Mouse (Mus musculus): ENCODE results near the gene Kif21b. TPM values are rescaled to one million over a fixed set of nuclear protein-coding genes. Genes with fewer than 3 reads are reported as not detected.

The Kif21b gene
- polyA plus RNA-seq, 1 experiment: 40.5 TPM

DNA sequence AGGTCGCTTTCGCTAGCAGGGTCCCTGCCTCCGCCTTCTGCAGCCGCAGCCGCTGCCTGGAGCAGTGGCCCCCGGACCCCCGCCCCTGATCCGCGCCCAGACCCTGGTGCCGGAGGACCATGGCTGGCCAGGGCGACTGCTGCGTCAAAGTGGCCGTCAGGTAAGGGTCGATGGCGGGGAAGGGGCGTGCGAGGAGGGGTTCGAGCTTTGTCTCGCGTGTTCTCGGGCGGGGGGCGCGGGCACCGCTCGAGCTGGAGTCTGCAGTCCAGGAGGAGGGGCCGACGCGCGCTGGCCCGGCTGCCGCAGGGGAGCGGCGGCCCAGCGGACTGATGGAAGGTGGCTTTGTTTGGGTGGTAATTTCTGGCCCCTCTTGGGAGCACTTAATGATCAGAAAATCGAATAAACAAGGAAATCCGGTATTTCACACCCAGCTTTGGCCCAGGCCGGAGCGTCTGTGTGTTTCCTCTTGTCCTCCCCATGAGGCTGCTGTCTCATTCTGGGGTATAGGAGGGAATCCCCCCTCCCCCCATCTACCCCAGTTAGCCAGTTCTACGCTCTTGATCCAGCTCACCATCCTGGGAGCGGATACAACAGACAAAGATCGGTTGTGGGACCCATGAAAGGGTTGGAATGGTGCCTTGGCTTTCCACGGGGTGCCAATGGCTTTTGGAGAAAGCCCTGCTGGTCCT is 558 bp downstream of the Kif21b start:
- TF ChIP-seq POLR2A (IDR thresholded peaks at IDR 0.05; ENCODE audit: borderline replicate concordance, control insufficient read depth, low read depth, low read length): no peak
- no peak for TF ChIP-seq CTCF (IDR thresholded peaks at IDR 0.05; ENCODE audit: control insufficient read depth, insufficient read depth, low read length)
- under 1% methylated on average over 43 of the region's 43 CpGs for WGBS
- Histone ChIP-seq H3K4me3 (replicated peaks; ENCODE audit: control insufficient read depth, low read depth, low read length) (peak overlapping the region; percentile 74), H3K4me1 (ENCODE audit: control insufficient read depth, insufficient read depth, low read length) (peaks cover 9% of the 10 kb centered on the region; the same call in 1 of the 2 replicates), H3K27ac (ENCODE audit: control insufficient read depth, insufficient read depth, low read depth, low read length, poor library complexity) (peak overlapping the region; percentile 94)

DNA sequence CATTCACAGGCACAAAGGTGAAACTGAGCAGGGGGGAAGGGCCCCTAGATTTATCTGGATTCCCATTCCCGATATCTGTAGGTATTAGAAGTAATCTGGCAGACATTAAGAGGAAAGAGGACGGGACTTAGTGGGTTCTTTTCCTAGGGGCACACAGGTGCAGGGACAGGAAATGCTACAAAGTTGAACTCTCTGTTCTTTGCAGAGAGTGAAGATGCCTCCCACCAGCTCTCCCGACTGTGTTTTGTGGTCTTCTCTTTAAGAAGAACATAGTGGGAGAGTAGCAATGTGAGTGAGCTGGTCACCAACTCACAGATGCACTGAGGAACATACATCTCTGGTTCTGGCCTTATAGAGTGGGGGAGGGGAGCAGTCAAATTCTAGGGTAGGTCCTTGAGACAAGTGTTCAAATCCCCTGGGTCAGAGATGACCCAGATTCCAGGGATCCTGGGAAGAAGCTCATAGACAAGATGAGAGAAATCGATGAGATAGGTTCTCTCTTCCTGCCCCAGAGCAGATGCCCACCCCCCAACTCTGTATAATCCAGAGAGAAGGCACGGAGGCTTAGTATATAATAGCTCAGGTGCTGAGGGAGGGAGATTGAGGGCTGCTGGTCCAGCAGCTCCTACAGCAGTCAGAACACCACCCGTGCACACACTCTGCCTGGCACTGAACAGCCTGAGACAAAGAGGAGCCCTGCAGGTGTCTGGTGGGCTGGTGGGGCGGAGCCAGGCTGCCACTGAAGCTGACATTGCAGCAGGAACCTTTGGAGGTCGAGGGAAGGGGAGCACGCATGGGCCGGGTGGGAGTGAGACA is 1.4 kb downstream of the Kif21b start:
- TF ChIP-seq POLR2A (IDR thresholded peaks at IDR 0.05; ENCODE audit: borderline replicate concordance, control insufficient read depth, low read depth, low read length) (peak; percentile 21; the same call in 1 of the 2 replicates), CTCF (IDR thresholded peaks at IDR 0.05; ENCODE audit: control insufficient read depth, insufficient read depth, low read length) (no peak)
- H3K4me3 ChIP-seq (replicated peaks; ENCODE audit: control insufficient read depth, low read depth, low read length): peak overlapping the region; percentile 74
- H3K27ac ChIP-seq (ENCODE audit: control insufficient read depth, insufficient read depth, low read depth, low read length, poor library complexity): peak overlapping the region; percentile 94
- peaks cover 11% of the 10 kb centered on the region; the same call in 1 of the 2 replicates for H3K4me1 ChIP-seq (ENCODE audit: control insufficient read depth, insufficient read depth, low read length)
- WGBS: 35% methylated on average over 10 of the region's 10 CpGs

- TF ChIP-seq CTCF (IDR thresholded peaks at IDR 0.05; ENCODE audit: control insufficient read depth, insufficient read depth, low read length) (no peak), POLR2A (IDR thresholded peaks at IDR 0.05; ENCODE audit: borderline replicate concordance, control insufficient read depth, low read depth, low read length) (no peak)
- peak overlapping the region; percentile 79 for H3K27ac ChIP-seq (ENCODE audit: control insufficient read depth, insufficient read depth, low read depth, low read length, poor library complexity)
Observed at GRCm38 (mm10) chr1:136133570-136134240, 2.5 kb downstream of the Kif21b start.

DNA sequence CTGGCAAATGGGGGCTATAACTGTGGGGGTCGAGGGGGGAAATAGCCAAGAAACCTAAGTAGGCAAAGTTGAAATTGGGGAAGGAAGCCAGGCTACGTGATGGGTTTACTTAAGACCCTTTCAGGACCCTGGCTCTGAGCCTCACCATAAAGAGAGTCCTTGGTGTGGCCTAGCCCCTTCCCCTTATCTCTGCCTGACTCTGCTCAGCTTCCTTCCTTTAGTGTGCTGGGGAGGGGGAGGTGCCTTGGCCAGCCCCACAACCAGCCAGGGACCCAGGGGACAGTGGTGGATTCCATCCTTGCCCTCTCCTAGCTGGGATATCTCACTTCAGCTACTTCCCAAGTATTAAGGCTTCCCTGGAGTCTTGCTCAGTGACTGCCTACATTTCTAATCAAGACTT is 3.4 kb downstream of the Kif21b start:
- Histone ChIP-seq H3K27ac (ENCODE audit: control insufficient read depth, insufficient read depth, low read depth, low read length, poor library complexity) (peak overlapping the region; percentile 79), H3K4me1 (ENCODE audit: control insufficient read depth, insufficient read depth, low read length) (peaks cover 15% of the 10 kb centered on the region), H3K4me3 (replicated peaks; ENCODE audit: control insufficient read depth, low read depth, low read length) (no peak overlapping the region)
- no peak for TF ChIP-seq CTCF (IDR thresholded peaks at IDR 0.05; ENCODE audit: control insufficient read depth, insufficient read depth, low read length)
- no peak for TF ChIP-seq POLR2A (IDR thresholded peaks at IDR 0.05; ENCODE audit: borderline replicate concordance, control insufficient read depth, low read depth, low read length)
- WGBS: 13% methylated on average over 2 of the region's 2 CpGs

More at GRCm38 (mm10) chr1:136133570-136134240, 2.5 kb downstream of the Kif21b start:
- peaks cover 13% of the 10 kb centered on the region; the same call in 1 of the 2 replicates for H3K4me1 ChIP-seq (ENCODE audit: control insufficient read depth, insufficient read depth, low read length)
- 68% methylated on average over 13 of the region's 13 CpGs for WGBS
- H3K4me3 ChIP-seq (replicated peaks; ENCODE audit: control insufficient read depth, low read depth, low read length): no peak overlapping the region

- Histone ChIP-seq H3K27ac (ENCODE audit: control insufficient read depth, insufficient read depth, low read depth, low read length, poor library complexity) (peak overlapping the region; percentile 79), H3K4me3 (replicated peaks; ENCODE audit: control insufficient read depth, low read depth, low read length) (peak overlapping the region; percentile 1), H3K4me1 (ENCODE audit: control insufficient read depth, insufficient read depth, low read length) (peaks cover 15% of the 10 kb centered on the region)
- TF ChIP-seq POLR2A (IDR thresholded peaks at IDR 0.05; ENCODE audit: borderline replicate concordance, control insufficient read depth, low read depth, low read length): no peak
- 0% methylated on average over 1 of the region's 1 CpGs for WGBS
Observed at GRCm38 (mm10) chr1:136135046-136135445, 3.9 kb downstream of the Kif21b start.

DNA sequence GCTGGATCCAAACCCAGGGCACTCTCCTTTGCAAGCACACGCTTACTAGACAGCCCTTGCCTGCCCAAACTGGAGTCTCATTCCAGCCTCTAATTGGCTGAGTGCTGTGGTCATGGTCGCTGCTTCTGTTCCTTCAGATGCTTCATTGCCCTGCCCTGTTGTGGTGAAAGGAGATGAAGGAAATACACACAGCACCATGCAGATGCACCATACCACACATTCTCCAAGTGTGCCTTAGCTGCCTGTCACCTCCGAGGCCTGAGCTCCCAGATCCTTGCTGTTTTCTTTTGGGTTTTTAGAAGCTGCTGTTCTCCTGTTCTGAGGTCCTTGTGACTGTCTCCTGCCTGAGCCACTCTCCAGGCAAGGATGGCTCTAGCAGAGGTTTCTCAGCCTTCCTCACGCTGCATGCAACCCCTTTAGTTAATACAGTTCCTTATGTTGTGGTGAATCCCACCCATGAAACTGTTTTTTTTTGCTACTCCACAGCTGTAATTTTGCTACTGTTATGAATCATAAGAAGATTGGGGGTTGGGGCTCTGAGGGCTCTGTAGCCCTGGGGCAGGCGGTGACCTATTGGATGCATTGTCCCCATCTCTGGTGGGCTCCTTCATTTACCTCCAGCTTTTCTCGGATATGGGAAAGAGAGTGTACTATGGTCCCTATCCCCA is 4.7 kb downstream of the Kif21b start:
- Histone ChIP-seq H3K27ac (ENCODE audit: control insufficient read depth, insufficient read depth, low read depth, low read length, poor library complexity) (peak overlapping the region; percentile 74), H3K4me3 (replicated peaks; ENCODE audit: control insufficient read depth, low read depth, low read length) (no peak overlapping the region), H3K4me1 (ENCODE audit: control insufficient read depth, insufficient read depth, low read length) (peaks cover 15% of the 10 kb centered on the region)
- TF ChIP-seq CTCF (IDR thresholded peaks at IDR 0.05; ENCODE audit: control insufficient read depth, insufficient read depth, low read length) (no peak), POLR2A (IDR thresholded peaks at IDR 0.05; ENCODE audit: borderline replicate concordance, control insufficient read depth, low read depth, low read length) (no peak)
- WGBS: 53% methylated on average over 6 of the region's 6 CpGs

DNA sequence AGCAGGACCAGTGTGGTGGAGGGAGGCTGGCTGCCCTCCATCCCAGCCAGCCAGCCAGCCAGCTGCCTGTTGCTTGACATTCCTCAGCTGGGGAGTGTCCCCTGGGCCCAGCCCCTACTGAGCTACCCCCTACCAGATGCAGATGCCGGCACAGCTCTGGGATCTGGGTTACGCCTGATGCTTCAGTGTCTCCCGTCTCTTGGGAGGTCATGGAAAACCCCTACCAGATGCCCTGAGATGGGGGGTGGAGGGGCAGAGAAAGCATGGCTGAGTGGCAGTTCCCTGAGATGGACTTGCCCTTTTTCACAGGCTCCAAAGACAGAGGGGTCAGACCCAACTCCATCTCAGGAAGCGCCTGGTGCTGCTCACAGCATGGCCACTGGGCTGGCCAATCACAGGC is 5.4 kb downstream of the Kif21b start:
- 72% methylated on average over 4 of the region's 4 CpGs for WGBS
- no peak overlapping the region for H3K4me3 ChIP-seq (replicated peaks; ENCODE audit: control insufficient read depth, low read depth, low read length)

More for the DNA sequence above, 5.4 kb downstream of the Kif21b start:
- TF ChIP-seq CTCF (IDR thresholded peaks at IDR 0.05; ENCODE audit: control insufficient read depth, insufficient read depth, low read length): no peak
- no peak for TF ChIP-seq POLR2A (IDR thresholded peaks at IDR 0.05; ENCODE audit: borderline replicate concordance, control insufficient read depth, low read depth, low read length)
- H3K4me1 ChIP-seq (ENCODE audit: control insufficient read depth, insufficient read depth, low read length): peaks cover 17% of the 10 kb centered on the region
- H3K27ac ChIP-seq (ENCODE audit: control insufficient read depth, insufficient read depth, low read depth, low read length, poor library complexity): peak overlapping the region; percentile 74

All from bone marrow, adult 2 months (tissue).